Mouse (Mus musculus) C2C12 (cell line): ENCODE measurements around the gene Mcpt4. TPM values are rescaled to one million over a fixed set of nuclear protein-coding genes. Genes with fewer than 3 reads are reported as not detected.
A peak's percentile ranks its signal among the peaks of the same experiment; 100 is the strongest.
"Not testable (repeated sequence)": the region's sequence is repeated elsewhere in the genome, so short reads cannot be mapped to it uniquely, and the experiment has no call there.

ENCODE experiments used
- H3K27me3 ChIP-seq: one replicate; pipeline ENCODE4 v1.6.1; 2011; ENCODE audit not compliant: control insufficient read depth, insufficient read depth, insufficient read length
- H3K36me3 ChIP-seq: one replicate; pipeline ENCODE4 v1.6.1; 2011; ENCODE audit not compliant: control insufficient read depth, insufficient read depth
- H3K4me3 ChIP-seq: one replicate; pipeline ENCODE4 v1.5.1; 2011; ENCODE audit warnings: mild to moderate bottlenecking, control low read depth; ENCODE audit not compliant: poor library complexity, insufficient read depth, severe bottlenecking
- H3K79me2 ChIP-seq: one replicate; pipeline ENCODE4 v1.6.1; 2011; ENCODE audit not compliant: control insufficient read depth, insufficient read depth
- H3K79me3 ChIP-seq: one replicate; pipeline ENCODE4 v1.6.1; 2011; ENCODE audit warnings: low read depth, control low read depth
- H3ac ChIP-seq: one replicate; pipeline ENCODE3; 2011; ENCODE audit warnings: low read depth; ENCODE audit not compliant: control insufficient read depth, insufficient read length
- CEBPB ChIP-seq: IDR thresholded peaks from one replicate; pipeline ENCODE4 v1.6.1; 2011; ENCODE audit warnings: low read depth, mild to moderate bottlenecking, control low read depth, moderate library complexity
- CTCF ChIP-seq: IDR thresholded peaks from one replicate; pipeline ENCODE4 v1.5.1; 2011; ENCODE audit not compliant: control insufficient read depth, insufficient read depth, insufficient read length
- FOSL1 ChIP-seq: IDR thresholded peaks from one replicate; pipeline ENCODE4 v1.8.0; 2011; ENCODE audit warnings: mild to moderate bottlenecking, low read length; ENCODE audit not compliant: poor library complexity, insufficient read depth, severe bottlenecking
- MAX ChIP-seq: IDR thresholded peaks from one replicate; pipeline ENCODE4 v1.6.1; 2011; ENCODE audit warnings: mild to moderate bottlenecking, control low read depth
- MYOD1 ChIP-seq: IDR thresholded peaks from one replicate; pipeline ENCODE4 v1.6.1; 2011; ENCODE audit warnings: low read depth; ENCODE audit not compliant: control insufficient read depth, insufficient read length
- MYOG ChIP-seq: IDR thresholded peaks from one replicate; pipeline ENCODE4 v1.6.1; 2011; ENCODE audit not compliant: control insufficient read depth, insufficient read length; ENCODE audit errors: extremely low read depth
- USF1 ChIP-seq: IDR thresholded peaks from one replicate; pipeline ENCODE4 v1.6.1; 2011; ENCODE audit warnings: low read depth, mild to moderate bottlenecking, control low read depth, moderate library complexity
- long read RNA-seq, 2 experiments: library from polyadenylated mRNA; unstranded; transcript quantifications; one replicate each; pipeline ENCODE4 v2.0.0; 2019 to 2020
- polyA plus RNA-seq: library from polyadenylated mRNA; unstranded; fragments of >200 nt; fragmentation: generic; extraction: Trizol; gene quantifications from one replicate; pipeline ENCODE4 v1.2.1, GENCODE M21; 2012; ENCODE audit warnings: missing spikeins

Mcpt4 gene
- polyA plus RNA-seq, result not detected
- long read RNA-seq, experiment 1, result 0 reads
- long read RNA-seq, experiment 2, result 0 reads

GRCm38 (mm10) chr14:56062213-56062612 lies at the start of gene Mcpt4:
TSS of gene Mcpt4 (minus strand) at chr14:56062313.
- H3ac ChIP-seq, H3K36me3 ChIP-seq, H3K27me3 ChIP-seq, H3K4me3 ChIP-seq, H3K79me2 ChIP-seq, H3K79me3 ChIP-seq: not testable (repeated sequence)

- Histone ChIP-seq H3K79me2 (no peaks in the 10 kb centered on the region), H3K36me3 (no peaks in the 10 kb centered on the region)
- TF ChIP-seq MYOG (no peak), MYOD1 (no peak), USF1 (no peak), MAX (no peak), CEBPB (no peak)
These were observed 43.5 kb upstream of the Mcpt4 start for GRCm38 (mm10) chr14:56105447-56106180.

DNA sequence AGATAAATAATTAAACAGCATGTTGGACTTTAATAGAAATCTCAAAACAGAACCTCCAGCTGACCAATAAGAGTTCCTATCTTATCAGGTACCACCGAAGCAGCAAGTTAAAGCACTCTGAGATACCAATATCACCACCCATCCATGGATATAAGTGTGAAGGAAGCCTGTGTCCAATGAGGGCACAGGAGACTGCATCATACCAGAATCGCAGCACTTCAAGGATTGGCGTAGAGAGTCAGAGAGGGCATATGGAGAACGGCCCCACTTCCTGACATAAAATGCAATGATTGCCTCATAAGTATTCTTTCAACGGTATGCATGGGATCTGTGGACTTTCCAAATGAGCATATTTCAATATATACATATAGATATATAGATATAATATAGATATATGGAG lies 42.9 kb upstream of the Mcpt4 start:
- TF ChIP-seq CTCF (no peak), MYOG (no peak), USF1 (no peak), MAX (no peak), CEBPB (no peak), MYOD1 (no peak), FOSL1 (no peak)
- Histone ChIP-seq H3K4me3 (no peak overlapping the region), H3K79me3 (no peaks in the 10 kb centered on the region), H3ac (no peak overlapping the region), H3K79me2 (no peaks in the 10 kb centered on the region), H3K36me3 (no peaks in the 10 kb centered on the region), H3K27me3 (peaks cover 4% of the 10 kb centered on the region)

More at GRCm38 (mm10) chr14:56105447-56106180, 43.5 kb upstream of the Mcpt4 start:
- no peak overlapping the region for H3K4me3 ChIP-seq
- H3K27me3 ChIP-seq, result peaks cover 4% of the 10 kb centered on the region
- H3ac ChIP-seq, result no peak overlapping the region
- H3K79me3 ChIP-seq, result no peaks in the 10 kb centered on the region

GRCm38 (mm10) chr14:56103452-56103851 lies 41.3 kb upstream of the Mcpt4 start:
- H3K4me3 ChIP-seq, result no peak overlapping the region
- peaks cover 4% of the 10 kb centered on the region for H3K27me3 ChIP-seq
- H3K36me3 ChIP-seq, result no peaks in the 10 kb centered on the region
- no peak overlapping the region for H3ac ChIP-seq
- no peaks in the 10 kb centered on the region for H3K79me3 ChIP-seq
- H3K79me2 ChIP-seq, result no peaks in the 10 kb centered on the region
- TF ChIP-seq CTCF (no peak), FOSL1 (no peak), MYOD1 (no peak), CEBPB (no peak), USF1 (no peak), MAX (no peak), MYOG (no peak)

DNA sequence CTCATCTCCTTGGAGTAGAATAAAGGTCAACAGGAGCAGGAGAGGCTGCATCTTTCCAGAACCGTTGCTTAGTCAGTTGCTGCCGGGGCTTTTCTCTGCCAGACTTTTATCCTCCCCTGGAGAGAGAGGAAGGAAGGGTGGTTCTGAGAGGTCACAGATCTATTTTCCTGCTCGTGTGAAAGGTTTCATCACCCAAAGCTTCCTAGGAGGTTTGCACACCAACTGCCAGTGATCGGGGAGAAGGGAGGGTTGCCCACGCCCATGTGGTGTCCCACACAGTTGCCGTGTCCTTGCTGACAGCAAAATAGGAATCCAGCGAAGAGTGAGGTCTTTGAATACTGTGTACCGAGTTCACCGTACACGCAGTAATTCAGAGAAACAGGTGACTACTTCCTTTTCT lies 40.3 kb upstream of the Mcpt4 start, which contains the start of gene Ctsg:
Gene Ctsg (minus strand): TSS at position 189 of the 400 bp plus-strand sequence.
- Histone ChIP-seq H3K36me3 (no peaks in the 10 kb centered on the region), H3ac (no peak within 1 kb of the TSS), H3K27me3 (peaks cover 4% of the 10 kb centered on the region), H3K4me3 (no peak within 1 kb of the TSS), H3K79me3 (no peaks in the 10 kb centered on the region), H3K79me2 (no peaks in the 10 kb centered on the region)
- TF ChIP-seq CEBPB (no peak), FOSL1 (no peak), CTCF (no peak), USF1 (no peak), MYOG (no peak), MAX (no peak), MYOD1 (no peak)

DNA sequence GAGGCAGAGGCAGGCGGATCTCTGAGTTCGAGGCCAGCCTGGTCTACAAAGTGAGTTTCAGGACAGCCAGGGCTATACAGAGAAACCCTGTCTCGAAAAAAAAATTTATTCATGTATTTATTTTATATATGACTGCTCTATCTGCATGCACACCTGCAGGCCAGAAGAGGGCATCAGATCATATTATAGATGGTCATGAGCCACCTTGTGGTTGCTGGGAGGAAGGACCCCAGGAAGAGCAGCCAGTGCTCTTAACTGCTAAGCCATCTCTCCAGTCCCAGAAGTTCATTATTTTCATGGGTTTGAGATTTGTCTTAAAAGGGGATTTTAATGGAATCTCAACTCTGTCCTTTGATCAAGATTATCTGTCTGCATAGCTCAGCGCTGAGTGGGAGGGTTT lies 36.8 kb upstream of the Mcpt4 start:
- Histone ChIP-seq H3K79me3 (no peaks in the 10 kb centered on the region), H3K36me3 (no peaks in the 10 kb centered on the region), H3K27me3 (no peaks in the 10 kb centered on the region), H3ac (no peak overlapping the region), H3K79me2 (no peaks in the 10 kb centered on the region), H3K4me3 (no peak overlapping the region)
- TF ChIP-seq CTCF (peak; percentile 41), MAX (no peak)
